ENCODE assay signal across 8 mouse cellular contexts in genomic region chr6:113471297-113471936, GRCm38 (mm10). TPM values are rescaled to one million over a fixed set of nuclear protein-coding genes. Genes with fewer than 3 reads are reported as not detected.
A peak's percentile ranks its signal among the peaks of the same experiment; 100 is the strongest.
DNase-seq lines count a peak whose midpoint lies in the region; ATAC-seq and TF ChIP-seq lines count a peak whose summit lies in the region.

Gene Il17rc (plus strand): TSS chr6:113471427.

- H3K4me1 ChIP-seq in thymus, adult 2 months (replicated peaks; ENCODE audit: control insufficient read depth, insufficient read depth, low read length), result peaks cover 11% of the 10 kb centered on the region
- H3K4me1 ChIP-seq in forebrain, postnatal 0 days (ENCODE audit: insufficient read depth), result 0 out of 2 replicates have a peak, but pooled peaks cover 4% of the 10 kb centered on the region
- peaks cover 15% of the 10 kb centered on the region for H3K4me1 ChIP-seq in hindbrain, embryonic 12.5 days
- H3K4me1 ChIP-seq in limb, embryonic 14.5 days (ENCODE audit: control insufficient read depth, insufficient read depth, low read length), result peaks cover 3% of the 10 kb centered on the region; the same call in 1 of the 2 replicates

- H3K36me3 ChIP-seq in thymus, adult 2 months (ENCODE audit: control insufficient read depth, insufficient read depth, low read length), result no peaks in the 10 kb centered on the region
- no peaks in the 10 kb centered on the region for H3K36me3 ChIP-seq in forebrain, postnatal 0 days (ENCODE audit: insufficient read depth)
- H3K36me3 ChIP-seq in hindbrain, embryonic 12.5 days, result no peaks in the 10 kb centered on the region
- H3K36me3 ChIP-seq in limb, embryonic 14.5 days (ENCODE audit: control insufficient read depth, insufficient read depth, low read length), result no peaks in the 10 kb centered on the region

- no peaks in the 10 kb centered on the region for H3K27me3 ChIP-seq in thymus, adult 2 months (ENCODE audit: control insufficient read depth, insufficient read depth, low read length)
- peaks cover 13% of the 10 kb centered on the region for H3K27me3 ChIP-seq in forebrain, postnatal 0 days (ENCODE audit: insufficient read depth, low read length)
- peaks cover 40% of the 10 kb centered on the region for H3K27me3 ChIP-seq in hindbrain, embryonic 12.5 days
- H3K27me3 ChIP-seq in limb, embryonic 14.5 days (ENCODE audit: control insufficient read depth, insufficient read depth, low read length), result peaks cover 11% of the 10 kb centered on the region

- peak within 1 kb of the TSS; percentile 19; the same call in 1 of the 2 replicates for H3K4me2 ChIP-seq in forebrain, postnatal 0 days (ENCODE audit: low read depth)
- peak within 1 kb of the TSS; percentile 27 for H3K4me2 ChIP-seq in hindbrain, embryonic 12.5 days (replicated peaks)
- H3K4me2 ChIP-seq in limb, embryonic 14.5 days (replicated peaks; ENCODE audit: low read depth, low read length, severe bottlenecking), result peak within 1 kb of the TSS; percentile 30

- H3K4me3 ChIP-seq in thymus, adult 2 months (ENCODE audit: control insufficient read depth, insufficient read depth, low read length), result no peak within 1 kb of the TSS
- no peak within 1 kb of the TSS for H3K4me3 ChIP-seq in forebrain, postnatal 0 days (ENCODE audit: low read depth, low read length)
- no peak within 1 kb of the TSS for H3K4me3 ChIP-seq in hindbrain, embryonic 12.5 days
- peak within 1 kb of the TSS; percentile 2; the same call in 1 of the 2 replicates for H3K4me3 ChIP-seq in limb, embryonic 14.5 days (replicated peaks; ENCODE audit: low read length)

- no peak within 1 kb of the TSS for H3K9ac ChIP-seq in forebrain, postnatal 0 days
- no peak within 1 kb of the TSS; the same call in 1 of the 2 replicates for H3K9ac ChIP-seq in hindbrain, embryonic 12.5 days
- peak within 1 kb of the TSS; percentile 50; the same call in 1 of the 2 replicates for H3K9ac ChIP-seq in limb, embryonic 14.5 days (ENCODE audit: low read depth, low read length, severe bottlenecking)

- H3K27ac ChIP-seq in thymus, adult 2 months (ENCODE audit: control insufficient read depth, insufficient read depth, low read length), result no peak within 1 kb of the TSS
- H3K27ac ChIP-seq in forebrain, postnatal 0 days (ENCODE audit: low read depth, low read length), result no peak within 1 kb of the TSS
- H3K27ac ChIP-seq in hindbrain, embryonic 12.5 days, result no peak within 1 kb of the TSS
- no peak within 1 kb of the TSS for H3K27ac ChIP-seq in limb, embryonic 14.5 days (replicated peaks; ENCODE audit: low read depth, low read length)

- no peak for ATAC-seq in forebrain, postnatal 0 days
- no peak for ATAC-seq in hindbrain, embryonic 12.5 days (ENCODE audit: low FRiP score)
- no peak for ATAC-seq in limb, embryonic 14.5 days (ENCODE audit: low FRiP score, low read depth)

- no peaks in the 10 kb centered on the region for H3K9me3 ChIP-seq in forebrain, postnatal 0 days (ENCODE audit: low read length)
- no peaks in the 10 kb centered on the region for H3K9me3 ChIP-seq in hindbrain, embryonic 12.5 days (replicated peaks)
- H3K9me3 ChIP-seq in limb, embryonic 14.5 days (ENCODE audit: control insufficient read depth, low read length), result no peaks in the 10 kb centered on the region

- TF ChIP-seq POLR2A in thymus, adult 2 months (IDR thresholded peaks at IDR 0.05; ENCODE audit: control insufficient read depth, extremely low read depth, insufficient read depth, low read length, poor library complexity), result no peak
- TF ChIP-seq POLR2A in limb, embryonic 14.5 days (IDR thresholded peaks at IDR 0.05; ENCODE audit: borderline replicate concordance, extremely low read depth, insufficient read depth, insufficient read length), result no peak

- DNase-seq in thymus, adult 2 months, result no peak
- DNase-seq in thymus, postnatal 14 days, result no peak
- DNase-seq in forebrain, postnatal 0 days, result no peak
- no peak for DNase-seq in limb, embryonic 14.5 days (ENCODE audit: low spot score)
- DNase-seq in ovary, postnatal 36 days (ENCODE audit: low spot score), result peak; percentile 66
- no peak for DNase-seq in layer of hippocampus, adult 18-20 months (ENCODE audit: low spot score in 2 of 2)
- DNase-seq in layer of hippocampus, postnatal 14 days (ENCODE audit: low spot score in 2 of 2), result no peak

- TF ChIP-seq CTCF in thymus, adult 2 months (IDR thresholded peaks at IDR 0.05; ENCODE audit: borderline replicate concordance, control insufficient read depth, extremely low read depth, insufficient read depth, low read length, poor library complexity), result no peak
- no peak for TF ChIP-seq CTCF in forebrain, postnatal 0 days (IDR thresholded peaks at IDR 0.05; ENCODE audit: low read depth)

- WGBS in thymus, adult 2 months, result 87% methylated on average over 12 of the region's 12 CpGs
- 24% methylated on average over 12 of the region's 12 CpGs for WGBS in forebrain, postnatal 0 days
- 24% methylated on average over 12 of the region's 12 CpGs for WGBS in hindbrain, embryonic 12.5 days
- WGBS in limb, embryonic 14.5 days, result 20% methylated on average over 12 of the region's 12 CpGs

RNA-seq across cellular contexts. Expression of gene Il17rc, which starts in this region (rescaled TPM):
- polyA plus RNA-seq in thymus, adult 2 months (2012; rRNA removed), result 14.3 and 15.4 TPM in 2 replicates
- total RNA-seq in forebrain, postnatal 0 days (2014; rRNA removed), result 3.2 and 3.8 TPM in 2 replicates
- polyA plus RNA-seq in forebrain, postnatal 0 days (2015; fragmentation: Nextera tagmentation; extraction: Ambion mirVana), result 4.3 and 4.8 TPM in 2 replicates
- 5.4 and 6.0 TPM in 2 replicates for polyA plus RNA-seq in hindbrain, embryonic 12.5 days (2016; fragmentation: Nextera tagmentation; extraction: Ambion mirVana)
- polyA plus RNA-seq in limb, embryonic 14.5 days (2012; rRNA removed), result 21.5 and 25.2 TPM in 2 replicates
- 18.5 and 28.2 TPM in 2 replicates for polyA plus RNA-seq in limb, embryonic 14.5 days (2014; fragmentation: Nextera tagmentation; extraction: Ambion mirVana)
- total RNA-seq in layer of hippocampus, adult 18-20 months (2021), result 1 to 10 TPM; 4.1 to 4.2 TPM
- total RNA-seq in layer of hippocampus, postnatal 14 days (2021), result 1 to 10 TPM; 3.4 to 3.8 TPM
